Mouse (Mus musculus): ENCODE results near the gene Dcbld2.
A peak's percentile ranks its signal among the peaks of the same experiment; 100 is the strongest.
"Not testable (repeated sequence)": the region's sequence is repeated elsewhere in the genome, so short reads cannot be mapped to it uniquely, and the experiment has no call there.

Dcbld2 gene

GRCm38 (mm10) chr16:58450648-58451047, 42.4 kb downstream of the Dcbld2 start:
- DNase-seq (ENCODE audit: low read depth, low spot score): no peak

- no peak for DNase-seq (ENCODE audit: low read depth, low spot score)
These were observed 43.4 kb downstream of the Dcbld2 start for GRCm38 (mm10) chr16:58451647-58452046.

- DNase-seq (ENCODE audit: low read depth, low spot score): no peak
These were observed 44.9 kb downstream of the Dcbld2 start for GRCm38 (mm10) chr16:58453138-58453537.

GRCm38 (mm10) chr16:58453820-58454219, 45.6 kb downstream of the Dcbld2 start:
- no peak for DNase-seq (ENCODE audit: low read depth, low spot score)

GRCm38 (mm10) chr16:58454617-58455016, 46.4 kb downstream of the Dcbld2 start:
- DNase-seq (ENCODE audit: low read depth, low spot score): peak; percentile 28

GRCm38 (mm10) chr16:58455118-58455517, 46.9 kb downstream of the Dcbld2 start:
- DNase-seq (ENCODE audit: low read depth, low spot score): no peak

- no peak for DNase-seq (ENCODE audit: low read depth, low spot score)
These were observed 48.2 kb downstream of the Dcbld2 start for GRCm38 (mm10) chr16:58456445-58456844.

GRCm38 (mm10) chr16:58456991-58457390, 48.7 kb downstream of the Dcbld2 start:
- DNase-seq (ENCODE audit: low read depth, low spot score): no peak

- DNase-seq (ENCODE audit: low read depth, low spot score): not testable (repeated sequence)
These were observed 51.7 kb downstream of the Dcbld2 start for GRCm38 (mm10) chr16:58459966-58460365.

- DNase-seq (ENCODE audit: low read depth, low spot score): no peak
These were observed 52.1 kb downstream of the Dcbld2 start for GRCm38 (mm10) chr16:58460386-58460785.

GRCm38 (mm10) chr16:58461856-58462518, 53.7 kb downstream of the Dcbld2 start:
- no peak for DNase-seq (ENCODE audit: low read depth, low spot score)

- DNase-seq (ENCODE audit: low read depth, low spot score): no peak
These were observed 54.3 kb downstream of the Dcbld2 start for GRCm38 (mm10) chr16:58462519-58462918.

GRCm38 (mm10) chr16:58464051-58464450, 55.8 kb downstream of the Dcbld2 start:
- DNase-seq (ENCODE audit: low read depth, low spot score): no peak

- DNase-seq (ENCODE audit: low read depth, low spot score): no peak
These were observed 57.2 kb downstream of the Dcbld2 start for GRCm38 (mm10) chr16:58465412-58465811.

- DNase-seq (ENCODE audit: low read depth, low spot score): no peak
These were observed 61.8 kb downstream of the Dcbld2 start for GRCm38 (mm10) chr16:58470061-58470460.

GRCm38 (mm10) chr16:58470841-58471240, 62.6 kb downstream of the Dcbld2 start:
- DNase-seq (ENCODE audit: low read depth, low spot score): no peak

GRCm38 (mm10) chr16:58474875-58475274, 66.6 kb downstream of the Dcbld2 start:
- no peak for DNase-seq (ENCODE audit: low read depth, low spot score)

- no peak for DNase-seq (ENCODE audit: low read depth, low spot score)
These were observed 67.4 kb downstream of the Dcbld2 start for GRCm38 (mm10) chr16:58475544-58476154.

GRCm38 (mm10) chr16:58476363-58476762, 68.1 kb downstream of the Dcbld2 start:
- no peak for DNase-seq (ENCODE audit: low read depth, low spot score)

GRCm38 (mm10) chr16:58479898-58480448, 71.7 kb downstream of the Dcbld2 start:
- DNase-seq (ENCODE audit: low read depth, low spot score): no peak

GRCm38 (mm10) chr16:58481219-58481905, 73.1 kb downstream of the Dcbld2 start:
- no peak for DNase-seq (ENCODE audit: low read depth, low spot score)

- no peak for DNase-seq (ENCODE audit: low read depth, low spot score)
These were observed 73.6 kb downstream of the Dcbld2 start for GRCm38 (mm10) chr16:58481906-58482270.

GRCm38 (mm10) chr16:58482296-58482695, 74.1 kb downstream of the Dcbld2 start:
- DNase-seq (ENCODE audit: low read depth, low spot score): no peak
